Mouse (Mus musculus) layer of hippocampus, postnatal 25 days (tissue): Measurements from ENCODE around the gene Pou5f2. TPM values are rescaled to one million over a fixed set of nuclear protein-coding genes. Genes with fewer than 3 reads are reported as not detected.

Experiments used
- DNase-seq, 2 experiments: peaks; one replicate each; pipeline ENCODE4 v3.0.0; 2022; ENCODE audit warnings: mixed read lengths in 2 of 2, low spot score in 1 of 2; ENCODE audit errors: extremely low spot score in 1 of 2
- total RNA-seq, 2 experiments: library from RNA; stranded (reverse); gene quantifications; 2 replicates each; pipeline ENCODE4 v1.2.3; 2021

The Pou5f2 gene
- total RNA-seq = 1 to 10 TPM in 1 of 2 experiments, under 1 TPM in 1; 0.52 to 1.4 TPM

- DNase-seq = peak in 1 of 2 experiments; percentile 6
Measured at GRCm38 (mm10) chr13:78024683-78025294, at the start of gene Pou5f2. TSS of gene Pou5f2 (plus strand) at chr13:78024902.

- no peak for DNase-seq
Measured at GRCm38 (mm10) chr13:77976248-77976647, 48.5 kb upstream of the Pou5f2 start.

- DNase-seq = no peak
Measured at GRCm38 (mm10) chr13:77977121-77977520, 47.6 kb upstream of the Pou5f2 start.

GRCm38 (mm10) chr13:77982105-77982851 is 42.4 kb upstream of the Pou5f2 start:
- DNase-seq = peak in 1 of 2 experiments; percentile 69

GRCm38 (mm10) chr13:77982852-77983202 is 41.9 kb upstream of the Pou5f2 start:
- DNase-seq = no peak

- DNase-seq = no peak
Measured at GRCm38 (mm10) chr13:77991189-77991886, 33.4 kb upstream of the Pou5f2 start.

GRCm38 (mm10) chr13:78004649-78005048 is 20.1 kb upstream of the Pou5f2 start:
- DNase-seq = no peak

- no peak for DNase-seq
Measured at GRCm38 (mm10) chr13:78005344-78005743, 19.4 kb upstream of the Pou5f2 start.

GRCm38 (mm10) chr13:78010176-78010575 is 14.5 kb upstream of the Pou5f2 start:
- DNase-seq = no peak

- no peak for DNase-seq
Measured at GRCm38 (mm10) chr13:78032821-78033220, 8.1 kb downstream of the Pou5f2 start.

GRCm38 (mm10) chr13:78037203-78037602 is 12.5 kb downstream of the Pou5f2 start:
- no peak for DNase-seq

- DNase-seq = no peak
Measured at GRCm38 (mm10) chr13:78043203-78043602, 18.5 kb downstream of the Pou5f2 start.

GRCm38 (mm10) chr13:78045116-78045515 is 20.4 kb downstream of the Pou5f2 start:
- no peak for DNase-seq

Other genes starting within 250 kb of the Pou5f2 start
- gene Nr2f1, start 174.9 kb downstream of the Pou5f2 start, total RNA-seq = 10 to 100 TPM; 90.8 to 98.5 TPM